ENCODE assay signal across 12 mouse cellular contexts in genomic region chr1:186608116-186608515, GRCm38 (mm10).
"Had no signal": no experiment of that assay in that cellular context is flagged by ENCODE, and none has a peak within 500 bp of the region (broad histone marks: within the 10 kb centered on the region; RNA-seq: fewer than 3 reads in every experiment).

No protein-coding gene starts in this region.

- ATAC-seq: liver, embryonic 12.5 days; midbrain, embryonic 13.5 days had no signal

- DNase-seq: kidney, adult 11 months; kidney, adult 8-10 months; kidney, postnatal 10 days; kidney, postnatal 36 days; layer of hippocampus, postnatal 36 days; liver; lung, adult 18-20 months; lung, postnatal 10 days; lung, postnatal 36 days; thymus, postnatal 25 days had no signal
